Mouse (Mus musculus): ENCODE data around the gene Ubxn10.

The Ubxn10 gene

DNA sequence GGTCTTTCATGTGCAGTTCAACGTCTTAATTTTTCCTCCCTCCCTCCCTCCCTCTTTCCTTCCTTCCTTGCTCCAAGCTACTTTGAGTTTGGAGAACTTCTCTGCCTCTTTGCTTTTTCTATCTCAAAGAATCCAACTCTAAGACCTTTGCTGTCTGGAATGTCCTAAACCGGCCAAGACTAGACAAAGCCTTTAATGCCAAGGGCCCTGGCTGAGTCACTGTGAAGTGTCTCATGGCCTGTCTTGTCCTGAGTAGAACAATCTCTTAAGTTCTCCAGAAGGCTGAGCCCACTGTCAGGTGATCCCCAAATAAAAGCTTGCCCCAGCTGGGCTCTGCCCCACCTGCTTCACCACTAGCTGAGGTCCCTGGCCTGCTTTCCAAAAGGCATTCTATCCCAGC, 34.9 kb downstream of the Ubxn10 start:
- no peak for DNase-seq (ENCODE audit: low read depth in 2 of 2, low spot score in 2 of 2)

- DNase-seq (ENCODE audit: low read depth in 2 of 2, low spot score in 2 of 2), result no peak
These were observed 35.9 kb downstream of the Ubxn10 start for GRCm38 (mm10) chr4:138701111-138701510.

GRCm38 (mm10) chr4:138700184-138700982, 36.6 kb downstream of the Ubxn10 start:
- peak in 1 of 2 experiments; percentile 13 for DNase-seq (ENCODE audit: low read depth in 2 of 2, low spot score in 2 of 2)

- DNase-seq (ENCODE audit: low read depth in 2 of 2, low spot score in 2 of 2), result no peak
These were observed 38.7 kb downstream of the Ubxn10 start for GRCm38 (mm10) chr4:138698296-138698695.

DNA sequence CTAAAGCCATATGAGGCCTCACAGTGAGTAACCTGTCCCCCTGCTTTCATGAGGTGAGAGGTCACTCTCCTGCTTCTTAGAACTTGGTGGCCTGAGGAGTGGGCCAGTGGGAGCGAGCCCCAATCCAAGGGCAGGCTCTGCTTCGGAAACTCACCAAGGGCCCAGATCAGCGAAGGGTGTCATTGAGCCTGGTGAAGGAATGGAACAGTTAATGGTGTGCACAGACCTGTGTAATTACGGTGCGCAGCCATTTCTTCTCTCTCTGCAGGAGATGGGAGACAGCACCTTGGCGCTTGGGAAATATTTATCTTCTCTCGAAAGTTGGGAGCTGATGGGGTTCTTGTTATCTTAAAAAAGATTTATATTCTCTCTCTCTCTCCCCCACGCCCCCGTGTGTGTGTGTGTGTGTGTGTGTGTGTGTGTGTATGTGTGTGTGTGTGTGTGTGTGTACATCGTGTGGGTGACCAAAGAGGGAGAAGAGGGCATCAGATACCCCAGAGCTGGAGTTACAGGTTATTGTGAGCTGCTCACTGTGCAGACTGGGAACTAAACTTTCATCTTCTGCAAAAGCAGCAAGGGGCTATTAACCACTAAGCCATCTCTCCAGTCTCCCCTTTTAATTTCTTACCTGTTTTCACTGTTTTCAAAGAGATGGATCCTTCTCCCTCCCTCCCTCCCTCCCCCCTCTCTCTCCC, 39.7 kb downstream of the Ubxn10 start:
- DNase-seq (ENCODE audit: low read depth in 2 of 2, low spot score in 2 of 2), result no peak

GRCm38 (mm10) chr4:138696720-138697119, 40.2 kb downstream of the Ubxn10 start:
- DNase-seq (ENCODE audit: low read depth in 2 of 2, low spot score in 2 of 2), result no peak

DNA sequence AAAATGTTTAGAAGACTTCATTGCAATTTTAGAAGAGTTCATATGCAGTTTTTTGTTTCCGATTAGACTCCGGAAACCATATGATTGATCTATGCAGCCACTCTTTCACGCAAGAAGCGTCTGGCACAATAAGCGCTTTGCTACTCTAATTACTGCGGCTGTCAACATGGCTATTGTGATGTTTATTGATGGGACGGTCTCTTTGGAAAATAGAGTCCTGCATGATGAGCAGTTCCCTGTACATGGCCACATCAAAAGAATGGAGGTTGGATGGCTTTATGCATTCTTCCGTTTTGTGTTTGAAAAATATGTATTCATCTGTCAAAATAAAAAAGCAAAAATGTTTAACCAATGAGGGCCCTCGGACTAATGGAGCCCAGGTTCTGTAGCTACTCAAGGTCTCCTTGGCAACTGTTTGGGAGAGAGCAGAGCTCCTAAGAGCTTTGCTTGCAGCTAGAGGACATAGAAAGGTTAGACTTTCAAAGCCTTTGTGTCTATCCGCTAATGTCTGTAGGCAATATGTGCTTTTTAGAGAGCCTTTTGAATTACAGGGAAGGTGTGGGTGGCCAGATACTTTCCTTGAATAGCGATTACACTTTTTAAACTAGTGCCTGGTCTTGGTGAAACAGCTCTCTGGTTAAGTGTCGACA, 43.8 kb downstream of the Ubxn10 start:
- no peak for DNase-seq (ENCODE audit: low read depth in 2 of 2, low spot score in 2 of 2)

GRCm38 (mm10) chr4:138691443-138692181, 45.4 kb downstream of the Ubxn10 start:
- no peak for DNase-seq (ENCODE audit: low read depth in 2 of 2, low spot score in 2 of 2)

- no peak for DNase-seq (ENCODE audit: low read depth in 2 of 2, low spot score in 2 of 2)
These were observed 46.4 kb downstream of the Ubxn10 start for GRCm38 (mm10) chr4:138690561-138690960.

DNA sequence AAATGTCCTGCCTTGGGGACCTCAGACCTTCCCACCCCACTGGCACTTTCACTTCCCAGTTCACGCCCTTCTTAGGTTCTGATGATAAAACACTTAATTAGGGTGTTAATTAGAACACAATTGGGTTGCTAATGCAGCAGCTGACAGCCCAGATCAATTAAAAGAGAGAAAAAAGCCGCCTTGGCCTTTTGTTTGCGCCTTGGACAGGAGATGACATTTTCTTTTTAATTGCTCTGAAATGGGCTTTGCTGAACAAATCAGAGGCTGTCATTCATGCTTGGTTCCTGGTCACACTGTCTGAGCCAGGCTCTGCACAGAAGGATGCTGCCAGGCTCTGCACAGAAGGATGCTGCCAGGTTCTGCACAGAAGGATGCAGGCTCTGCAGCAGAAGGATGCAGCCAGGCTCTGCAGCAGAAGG, 47.9 kb downstream of the Ubxn10 start:
- DNase-seq (ENCODE audit: low read depth in 2 of 2, low spot score in 2 of 2), result no peak

GRCm38 (mm10) chr4:138685813-138686212, 51.2 kb downstream of the Ubxn10 start:
- DNase-seq (ENCODE audit: low read depth in 2 of 2, low spot score in 2 of 2), result no peak

GRCm38 (mm10) chr4:138682760-138683159, 54.2 kb downstream of the Ubxn10 start:
- no peak for DNase-seq (ENCODE audit: low read depth in 2 of 2, low spot score in 2 of 2)

DNA sequence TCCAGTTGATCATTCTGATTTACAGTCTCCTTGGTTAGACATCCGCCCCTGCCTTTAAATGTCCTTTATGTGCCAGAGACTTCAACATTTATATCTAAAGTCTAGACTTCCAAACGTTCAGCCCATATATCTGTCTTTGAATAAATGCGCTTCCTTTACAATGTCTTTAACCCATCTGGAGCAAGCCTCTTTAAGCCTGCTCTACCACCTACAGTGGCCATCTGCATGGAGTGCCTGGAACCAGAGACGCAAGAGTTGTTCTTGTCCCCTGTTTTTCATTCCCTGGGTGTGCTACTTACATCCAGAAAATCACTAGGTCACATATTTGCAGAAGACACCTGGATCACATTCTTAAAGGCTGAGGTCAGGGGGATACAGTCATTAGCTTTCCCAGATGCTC, 56.8 kb downstream of the Ubxn10 start:
- DNase-seq (ENCODE audit: low read depth in 2 of 2, low spot score in 2 of 2), result no peak

DNA sequence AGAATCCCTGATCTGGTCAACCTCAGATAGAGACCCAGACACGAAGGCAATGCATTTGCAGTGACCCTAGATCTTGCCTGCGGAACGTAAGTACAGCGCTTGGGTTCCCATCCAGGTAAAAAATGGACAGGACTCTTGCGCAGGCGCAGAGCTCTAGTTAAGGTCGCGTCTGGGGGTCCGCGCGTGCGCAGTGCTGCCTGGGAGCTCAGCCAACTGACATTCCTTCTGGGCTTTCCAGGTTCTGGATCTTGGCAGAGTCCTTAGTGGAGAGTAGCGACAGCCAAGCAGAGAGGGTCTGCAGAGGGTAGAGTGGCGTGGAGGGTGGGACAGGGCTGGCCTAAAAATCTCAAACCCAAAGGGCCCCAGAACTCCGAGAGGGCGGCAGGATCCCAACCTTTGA, 59.4 kb downstream of the Ubxn10 start:
- no peak for DNase-seq (ENCODE audit: low read depth in 2 of 2, low spot score in 2 of 2)

DNA sequence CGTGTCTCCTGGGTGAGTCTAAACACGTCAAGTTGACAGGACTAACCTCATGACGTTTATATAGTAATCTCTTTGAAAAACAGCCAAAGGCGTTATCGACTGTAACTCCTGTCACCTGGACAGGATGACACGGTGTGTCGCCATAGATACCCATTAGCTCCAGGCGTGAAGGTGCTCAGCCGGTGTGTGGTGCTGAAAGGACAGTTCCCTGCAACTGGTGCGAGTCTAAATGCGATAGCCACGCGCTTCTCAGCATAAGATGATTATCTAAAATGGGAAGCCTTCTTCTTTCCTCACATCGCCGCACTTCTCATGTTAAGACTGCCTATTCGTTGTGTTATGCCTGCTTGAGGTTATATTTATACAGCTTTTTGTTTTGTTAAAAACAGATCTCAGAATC, 60.5 kb downstream of the Ubxn10 start:
- no peak for DNase-seq (ENCODE audit: low read depth in 2 of 2, low spot score in 2 of 2)

GRCm38 (mm10) chr4:138672160-138672559, 64.8 kb downstream of the Ubxn10 start:
- no peak for DNase-seq (ENCODE audit: low read depth in 2 of 2, low spot score in 2 of 2)

DNA sequence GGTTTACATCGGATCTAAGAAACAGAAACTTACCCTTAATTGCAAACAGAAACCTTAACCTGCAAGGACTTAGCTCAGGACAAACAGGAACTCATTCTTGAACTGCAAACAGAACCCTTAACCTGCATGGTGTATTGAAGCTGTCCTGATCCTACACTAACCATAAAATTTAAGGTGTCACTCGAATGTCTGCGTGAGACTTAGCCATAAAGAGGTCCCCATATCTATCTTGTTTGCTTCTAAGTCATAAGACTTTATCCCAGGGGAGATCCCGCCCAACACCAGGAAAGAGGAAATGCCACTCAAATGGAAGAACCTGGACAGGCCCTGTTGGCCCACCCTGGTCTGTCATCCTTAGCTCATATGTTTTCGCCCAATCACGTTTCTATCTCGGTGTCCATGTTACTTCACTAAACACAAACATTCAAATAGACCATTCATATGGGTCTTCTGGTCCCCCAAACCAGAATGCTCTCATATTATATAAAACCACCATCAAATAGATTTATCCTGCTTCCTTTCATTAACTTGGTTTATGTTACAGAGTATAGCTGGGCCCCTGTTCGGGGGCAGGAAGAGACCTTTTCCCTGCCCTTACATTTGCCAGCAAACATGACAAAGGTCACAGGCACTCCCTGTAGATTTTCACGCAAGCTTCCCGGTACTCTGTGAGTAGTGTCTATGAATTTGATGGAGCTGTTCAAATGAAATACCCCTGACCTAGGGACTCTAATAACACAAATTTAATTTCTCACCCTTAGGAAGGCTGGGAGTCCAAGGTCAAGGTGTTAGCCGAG, 66.7 kb downstream of the Ubxn10 start:
- DNase-seq (ENCODE audit: low read depth in 2 of 2, low spot score in 2 of 2), result no peak

DNA sequence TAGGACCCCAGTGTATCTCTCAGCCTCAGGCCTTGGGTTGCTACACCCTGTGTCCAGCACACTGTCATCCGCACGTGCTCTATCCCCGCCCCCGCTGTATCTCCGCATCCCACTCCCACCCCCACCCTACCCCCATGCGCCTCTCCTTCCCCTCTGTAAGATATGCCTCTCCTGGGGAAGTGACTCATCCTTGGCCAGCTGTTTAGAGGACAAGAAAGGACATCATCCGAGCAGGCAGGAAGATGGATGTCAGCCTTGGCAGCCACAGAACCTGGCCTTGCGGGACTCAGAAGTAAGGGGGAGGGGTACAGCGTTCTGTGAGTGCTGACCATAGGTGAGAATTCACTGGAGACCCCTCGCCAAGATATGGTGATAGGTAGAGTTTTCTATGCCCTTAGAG, 70.4 kb downstream of the Ubxn10 start:
- DNase-seq (ENCODE audit: low read depth in 2 of 2, low spot score in 2 of 2), result no peak

DNA sequence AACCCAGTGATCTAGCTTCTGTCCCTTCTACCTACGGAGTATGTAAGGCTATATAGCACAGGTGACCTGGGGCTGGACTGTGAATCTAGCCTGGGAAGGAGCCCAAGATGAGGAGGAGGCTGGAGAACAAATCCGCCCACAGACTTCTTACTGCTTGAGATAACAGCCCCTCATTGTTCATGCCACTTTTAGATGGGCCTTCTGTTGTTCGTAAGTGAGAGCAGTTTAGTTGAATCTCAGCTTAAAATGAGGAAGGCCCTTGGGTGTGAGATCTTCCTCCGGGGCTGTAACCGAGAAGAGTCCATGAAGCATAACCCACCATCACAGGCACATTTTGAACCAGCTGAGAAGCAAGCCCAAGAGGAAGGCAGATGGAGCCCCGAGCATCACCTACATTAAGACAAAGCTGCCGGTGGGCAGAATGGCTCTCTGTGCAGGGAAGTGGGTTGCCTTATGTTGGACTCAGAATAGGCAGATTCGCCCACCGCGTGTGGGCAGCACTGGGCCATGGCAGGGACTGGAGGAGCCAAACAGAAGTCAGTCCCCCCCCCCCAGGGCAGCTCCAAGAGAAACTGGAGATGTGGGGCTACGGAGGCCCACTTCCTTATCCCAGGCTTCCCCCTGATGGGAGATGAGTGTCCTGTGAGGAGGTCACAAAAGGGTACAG, 76.9 kb downstream of the Ubxn10 start:
- no peak for DNase-seq (ENCODE audit: low read depth in 2 of 2, low spot score in 2 of 2)

Data from CD8-positive naive resting alpha-beta T cell, adult 2 months (primary cell).